Mouse (Mus musculus) heart, embryonic 15.5 days (tissue): Measurements from ENCODE around the gene 4933424G06Rik. TPM values are rescaled to one million over a fixed set of nuclear protein-coding genes. Genes with fewer than 3 reads are reported as not detected.
A peak's percentile ranks its signal among the peaks of the same experiment; 100 is the strongest.

Experiments
- ATAC-seq: fragments of 200-750 bp; cut with Nextera tagmentation; replicated peaks from 2 replicates; pipeline ENCODE4 v1.8.0; 2017; ENCODE audit warnings: low read depth, moderate TSS enrichment; ENCODE audit not compliant: insufficient number of reproducible peaks, insufficient read depth, low FRiP score
- H3K27ac ChIP-seq: fragments of 300-500 bp; sonication (generic); 2 replicates; pipeline ENCODE4 v1.5.1; 2015; ENCODE audit warnings: mild to moderate bottlenecking, inconsistent platforms
- H3K27me3 ChIP-seq: fragments of 300-500 bp; sonication (generic); 2 replicates; pipeline ENCODE4 v1.6.1; 2015; ENCODE audit warnings: inconsistent platforms
- H3K36me3 ChIP-seq: fragments of 300-500 bp; sonication (generic); 2 replicates; pipeline ENCODE4 v1.6.1; 2015; ENCODE audit warnings: mild to moderate bottlenecking, inconsistent platforms
- H3K4me1 ChIP-seq: fragments of 300-500 bp; sonication (generic); replicated peaks from 2 replicates; pipeline ENCODE4 v1.6.1; 2015; ENCODE audit warnings: inconsistent platforms
- H3K4me2 ChIP-seq: fragments of 300-500 bp; sonication (generic); 2 replicates; pipeline ENCODE4 v1.6.1; 2015; ENCODE audit warnings: inconsistent platforms, mild to moderate bottlenecking, moderate library complexity
- H3K4me3 ChIP-seq: fragments of 300-500 bp; sonication (generic); 2 replicates; pipeline ENCODE4 v1.5.1; 2015; ENCODE audit warnings: mild to moderate bottlenecking, inconsistent platforms
- H3K9ac ChIP-seq: fragments of 300-500 bp; sonication (generic); 2 replicates; pipeline ENCODE4 v1.6.1; 2015; ENCODE audit warnings: mild to moderate bottlenecking, inconsistent platforms
- H3K9me3 ChIP-seq: fragments of 300-500 bp; sonication (generic); replicated peaks from 2 replicates; pipeline ENCODE4 v1.6.1; 2016; ENCODE audit warnings: inconsistent platforms
- WGBS: fragments of 180-500 bp; shearing (Covaris S2); methylation state at CpG from one replicate; pipeline ENCODE4 v1.1.7; 2015; ENCODE audit warnings: mixed read lengths; 5-methylcytosine and 5-hydroxymethylcytosine counted together
- polyA plus RNA-seq: library from polyadenylated mRNA; unstranded; fragments of >200 nt; fragmentation: Nextera tagmentation; extraction: Ambion mirVana; gene quantifications from 2 replicates; pipeline ENCODE4 v1.2.1, GENCODE M21; 2015

Gene 4933424G06Rik
- polyA plus RNA-seq, 1 experiment from 2014 or later = 0.18 TPM

DNA sequence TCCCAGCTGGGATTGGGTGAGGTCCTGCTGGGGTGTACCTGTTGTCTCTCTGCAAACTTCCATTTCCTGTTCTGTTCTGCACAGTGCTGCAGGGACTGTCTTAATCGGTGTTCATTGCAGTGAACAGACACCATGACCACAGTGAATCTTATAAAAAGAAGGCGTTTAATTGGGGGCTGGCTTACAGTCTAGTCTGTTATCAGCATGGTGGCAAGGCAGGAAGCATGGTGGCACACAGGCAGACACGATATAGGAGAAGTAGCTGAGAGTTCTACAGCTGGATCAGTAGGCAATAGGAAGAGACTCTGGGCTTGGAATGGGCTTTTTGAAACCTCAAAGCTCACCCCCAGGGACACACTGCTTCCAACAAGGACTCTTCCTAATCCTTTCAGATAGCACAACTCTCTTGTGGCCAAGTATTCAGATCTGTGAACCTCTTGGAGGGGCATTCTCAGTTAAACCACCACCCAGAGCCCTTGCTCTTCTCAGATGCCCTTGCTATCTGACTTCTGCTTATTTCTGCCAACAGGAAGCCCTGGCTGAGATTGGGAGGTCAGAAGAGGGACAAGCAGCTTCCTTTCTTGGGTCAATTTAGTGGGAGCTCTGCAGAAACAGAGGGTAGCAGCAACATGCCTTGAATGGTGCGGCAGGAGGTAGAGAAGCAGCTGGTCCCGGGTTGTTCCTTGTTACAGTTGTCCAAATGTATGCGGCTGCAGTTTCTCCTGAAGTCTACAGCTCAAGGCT is 44.2 kb downstream of the 4933424G06Rik start:
- Histone ChIP-seq H3K36me3 (no peaks in the 10 kb centered on the region), H3K9me3 (no peaks in the 10 kb centered on the region), H3K4me2 (no peak overlapping the region), H3K4me3 (no peak overlapping the region), H3K27ac (no peak overlapping the region), H3K4me1 (no peaks in the 10 kb centered on the region), H3K9ac (no peak overlapping the region), H3K27me3 (no peaks in the 10 kb centered on the region)
- ATAC-seq = no peak
- WGBS = 62% methylated on average over 6 of the region's 6 CpGs

- Histone ChIP-seq H3K4me3 (no peak overlapping the region), H3K27ac (no peak overlapping the region), H3K9me3 (no peaks in the 10 kb centered on the region), H3K9ac (no peak overlapping the region), H3K4me1 (no peaks in the 10 kb centered on the region), H3K36me3 (no peaks in the 10 kb centered on the region), H3K27me3 (no peaks in the 10 kb centered on the region), H3K4me2 (no peak overlapping the region)
- 82% methylated on average over 9 of the region's 9 CpGs for WGBS
- ATAC-seq = no peak
Observed at GRCm38 (mm10) chr1:36758553-36758952, 48.6 kb downstream of the 4933424G06Rik start.

- Histone ChIP-seq H3K9ac (no peak overlapping the region), H3K4me3 (no peak overlapping the region), H3K4me1 (no peaks in the 10 kb centered on the region), H3K9me3 (no peaks in the 10 kb centered on the region), H3K36me3 (no peaks in the 10 kb centered on the region), H3K27ac (no peak overlapping the region), H3K27me3 (no peaks in the 10 kb centered on the region), H3K4me2 (no peak overlapping the region)
- 82% methylated on average over 18 of the region's 18 CpGs for WGBS
- ATAC-seq = no peak
Observed at GRCm38 (mm10) chr1:36759076-36759475, 49.1 kb downstream of the 4933424G06Rik start.

GRCm38 (mm10) chr1:36760401-36760800 is 50.5 kb downstream of the 4933424G06Rik start:
- Histone ChIP-seq H3K9me3 (no peaks in the 10 kb centered on the region), H3K36me3 (no peaks in the 10 kb centered on the region), H3K4me1 (no peaks in the 10 kb centered on the region), H3K27me3 (no peaks in the 10 kb centered on the region), H3K4me2 (no peak overlapping the region), H3K4me3 (no peak overlapping the region), H3K9ac (no peak overlapping the region), H3K27ac (no peak overlapping the region)
- ATAC-seq = no peak
- 80% methylated on average over 9 of the region's 9 CpGs for WGBS

DNA sequence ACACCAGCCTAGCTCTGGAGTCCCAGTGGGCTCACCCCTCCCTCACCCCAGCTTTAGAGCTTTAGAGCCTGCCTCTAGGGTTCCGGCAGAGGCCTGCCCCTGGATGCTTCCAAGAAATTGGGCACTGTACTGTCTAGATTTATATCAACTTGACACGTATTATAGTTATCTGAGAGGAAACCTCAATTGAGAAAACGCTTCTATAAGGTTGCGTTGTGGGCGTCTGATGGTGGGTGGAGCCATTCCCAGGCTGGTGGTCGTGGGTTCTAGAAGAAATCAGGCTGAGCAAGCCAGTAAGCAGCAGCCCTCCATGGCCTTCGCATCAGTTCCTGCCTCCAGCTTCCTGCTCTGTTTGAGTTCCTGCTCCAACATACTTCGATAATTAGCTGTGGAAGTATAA is 51.1 kb downstream of the 4933424G06Rik start:
- no peak overlapping the region for H3K4me3 ChIP-seq
- H3K9me3 ChIP-seq = no peaks in the 10 kb centered on the region
- 83% methylated on average over 8 of the region's 8 CpGs for WGBS
- no peaks in the 10 kb centered on the region for H3K27me3 ChIP-seq
- no peak overlapping the region for H3K27ac ChIP-seq
- H3K4me1 ChIP-seq = no peaks in the 10 kb centered on the region
- no peak for ATAC-seq
- no peak overlapping the region for H3K4me2 ChIP-seq
- no peaks in the 10 kb centered on the region for H3K36me3 ChIP-seq
- no peak overlapping the region for H3K9ac ChIP-seq

- WGBS = 80% methylated on average over 11 of the region's 11 CpGs
- H3K9ac ChIP-seq = no peak within 1 kb of the TSS
Observed at GRCm38 (mm10) chr1:36761568-36761967, 51.6 kb downstream of the 4933424G06Rik start, which contains the start of gene Zap70. Gene Zap70 (plus strand): TSS chr1:36761798.

GRCm38 (mm10) chr1:36766431-36767205 is 56.7 kb downstream of the 4933424G06Rik start:
- H3K27ac ChIP-seq = no peak overlapping the region
- peaks cover 12% of the 10 kb centered on the region for H3K27me3 ChIP-seq
- no peaks in the 10 kb centered on the region for H3K9me3 ChIP-seq
- ATAC-seq = no peak
- H3K4me3 ChIP-seq = no peak overlapping the region
- H3K4me2 ChIP-seq = no peak overlapping the region
- no peaks in the 10 kb centered on the region for H3K36me3 ChIP-seq
- 37% methylated on average over 4 of the region's 4 CpGs for whole genome bisulfite sequencing
- H3K9ac ChIP-seq = no peak overlapping the region
- peaks cover 5% of the 10 kb centered on the region for H3K4me1 ChIP-seq

More at GRCm38 (mm10) chr1:36761568-36761967, 51.6 kb downstream of the 4933424G06Rik start, which contains the start of gene Zap70:
- no peak for ATAC-seq
- no peaks in the 10 kb centered on the region for H3K4me1 ChIP-seq
- H3K9me3 ChIP-seq = no peaks in the 10 kb centered on the region
- no peaks in the 10 kb centered on the region for H3K36me3 ChIP-seq
- no peak within 1 kb of the TSS for H3K4me2 ChIP-seq
- no peak within 1 kb of the TSS for H3K27ac ChIP-seq
- no peaks in the 10 kb centered on the region for H3K27me3 ChIP-seq
- H3K4me3 ChIP-seq = no peak within 1 kb of the TSS

DNA sequence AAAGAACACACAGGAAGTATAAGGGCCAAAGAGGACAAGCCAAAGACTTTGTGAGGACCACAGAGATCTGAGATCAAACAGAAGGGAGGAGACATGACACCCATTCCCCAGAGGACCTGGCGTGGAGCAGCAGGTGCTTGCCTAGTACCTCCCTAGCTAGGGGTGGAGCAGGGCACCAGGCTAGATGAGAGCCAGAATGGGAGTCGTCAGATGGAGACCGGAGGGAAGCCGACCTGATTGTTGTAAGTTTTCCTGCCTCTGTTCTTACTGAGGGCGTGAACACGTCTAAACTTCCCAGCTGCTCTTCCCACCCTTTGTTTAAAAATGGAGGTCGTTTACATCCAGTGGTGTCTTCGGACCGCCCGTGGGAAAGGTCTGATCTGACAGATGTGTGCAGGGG is 57.4 kb downstream of the 4933424G06Rik start:
- ATAC-seq = no peak
- H3K9me3 ChIP-seq = no peaks in the 10 kb centered on the region
- peaks cover 5% of the 10 kb centered on the region for H3K4me1 ChIP-seq
- WGBS = 38% methylated on average over 10 of the region's 10 CpGs
- no peak overlapping the region for H3K4me3 ChIP-seq
- no peaks in the 10 kb centered on the region for H3K36me3 ChIP-seq
- H3K27ac ChIP-seq = no peak overlapping the region
- no peak overlapping the region for H3K4me2 ChIP-seq
- H3K9ac ChIP-seq = no peak overlapping the region
- H3K27me3 ChIP-seq = peaks cover 12% of the 10 kb centered on the region

- Histone ChIP-seq H3K36me3 (no peaks in the 10 kb centered on the region), H3K4me3 (no peak overlapping the region), H3K27me3 (peaks cover 12% of the 10 kb centered on the region), H3K4me2 (no peak overlapping the region), H3K9me3 (no peaks in the 10 kb centered on the region), H3K9ac (no peak overlapping the region), H3K4me1 (peaks cover 5% of the 10 kb centered on the region), H3K27ac (no peak overlapping the region)
- ATAC-seq = no peak
- WGBS = 68% methylated on average over 5 of the region's 5 CpGs
Observed at GRCm38 (mm10) chr1:36768786-36769185, 58.8 kb downstream of the 4933424G06Rik start.

DNA sequence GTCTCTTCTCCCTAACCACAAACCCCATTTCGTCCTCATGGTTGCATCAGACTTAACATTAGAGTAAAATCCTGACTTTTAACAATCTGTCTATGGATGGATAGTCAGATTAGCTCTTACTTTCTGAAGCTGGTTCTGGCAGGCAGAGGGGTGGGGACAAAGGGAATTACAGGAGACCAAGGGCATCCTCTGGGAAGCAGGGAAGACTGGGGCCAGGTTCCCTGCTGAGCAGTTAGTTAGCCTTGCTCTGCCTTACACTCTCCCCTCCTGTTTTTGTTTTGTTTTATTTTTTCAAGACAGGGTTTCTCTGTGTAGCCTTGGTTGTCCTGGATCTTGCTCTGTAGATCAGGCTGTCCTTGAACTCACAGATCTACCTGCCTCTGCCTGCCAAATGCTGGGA is 60.0 kb downstream of the 4933424G06Rik start:
- WGBS = 88% methylated on average over 1 of the region's 1 CpGs
- Histone ChIP-seq H3K9ac (no peak overlapping the region), H3K9me3 (no peaks in the 10 kb centered on the region)

GRCm38 (mm10) chr1:36770998-36771397 is 61.0 kb downstream of the 4933424G06Rik start:
- no peak for ATAC-seq
- peaks cover 5% of the 10 kb centered on the region for H3K4me1 ChIP-seq
- H3K27ac ChIP-seq = no peak overlapping the region
- 24% methylated on average over 27 of the region's 27 CpGs for WGBS
- peak overlapping the region; percentile 35 for H3K4me3 ChIP-seq
- H3K4me2 ChIP-seq = peak overlapping the region; percentile 58
- peaks cover 12% of the 10 kb centered on the region for H3K27me3 ChIP-seq
- H3K9me3 ChIP-seq = no peaks in the 10 kb centered on the region
- H3K36me3 ChIP-seq = no peaks in the 10 kb centered on the region
- H3K9ac ChIP-seq = no peak overlapping the region

More for the DNA sequence above, 60.0 kb downstream of the 4933424G06Rik start:
- Histone ChIP-seq H3K36me3 (no peaks in the 10 kb centered on the region), H3K27me3 (peaks cover 12% of the 10 kb centered on the region), H3K4me3 (no peak overlapping the region), H3K27ac (no peak overlapping the region), H3K4me1 (peaks cover 5% of the 10 kb centered on the region), H3K4me2 (no peak overlapping the region)
- ATAC-seq = no peak
